Mouse (Mus musculus) C3H10T1/2 (cell line): Measurements from ENCODE around the gene Git1. TPM values are rescaled to one million over a fixed set of nuclear protein-coding genes. Genes with fewer than 3 reads are reported as not detected.

ENCODE experiments used
- polyA plus RNA-seq, 2 experiments: library from polyadenylated mRNA; unstranded; fragments of >200 nt; fragmentation: generic; extraction: Trizol; gene quantifications; one replicate each; pipeline ENCODE4 v1.2.1; 2012; ENCODE audit warnings: missing spikeins in 2 of 2

Gene Git1
- polyA plus RNA-seq: 10 to 100 TPM; 41.2 to 63.6 TPM

GRCm38 (mm10) chr11:77493512-77494343, at the start of gene Git1:
Gene Git1, plus strand, starts transcription at chr11:77493562.

GRCm38 (mm10) chr11:77462283-77463100, 30.9 kb upstream of the Git1 start, which contains the start of gene Coro6:
Gene Coro6, plus strand, starts transcription at chr11:77462411.

GRCm38 (mm10) chr11:77489591-77490235, 3.6 kb upstream of the Git1 start, which contains the start of gene Ankrd13b:
Gene Ankrd13b, minus strand, starts transcription at chr11:77489678.

GRCm38 (mm10) chr11:77514832-77515636, 21.7 kb downstream of the Git1 start, which contains the start of gene Abhd15:
Gene Abhd15, plus strand, starts transcription at chr11:77515121.

GRCm38 (mm10) chr11:77515637-77516552, 22.5 kb downstream of the Git1 start, which contains the start of gene Trp53i13:
Gene Trp53i13, minus strand, starts transcription at chr11:77515980.

GRCm38 (mm10) chr11:77519043-77519442, 25.7 kb downstream of the Git1 start, which contains the start of gene Gm10392:
Gene Gm10392, minus strand, starts transcription at chr11:77519198.

Other genes with a start within 250 kb of the Git1 start
- under 1 TPM; 0.02 to 0.04 TPM for gene Coro6, start 31.2 kb upstream of the Git1 start, polyA plus RNA-seq
- gene Ankrd13b, start 3.9 kb upstream of the Git1 start, polyA plus RNA-seq: 10 to 100 TPM; 33.6 to 49.8 TPM
- under 1 TPM; 0.12 to 0.44 TPM for gene Abhd15, start 21.6 kb downstream of the Git1 start, polyA plus RNA-seq
- 10 to 100 TPM; 21.6 to 43.4 TPM for gene Trp53i13, start 22.4 kb downstream of the Git1 start, polyA plus RNA-seq
- gene Gm10392, start 25.6 kb downstream of the Git1 start, polyA plus RNA-seq: under 1 TPM in 1 of 2 experiments, not detected in 1; 0.05 TPM
- 1 to 10 TPM in 1 of 2 experiments, under 1 TPM in 1; 0.32 to 2.7 TPM for gene Taok1, start 114.3 kb downstream of the Git1 start, polyA plus RNA-seq
- gene Nufip2, start 192.6 kb downstream of the Git1 start, polyA plus RNA-seq: 1 to 10 TPM in 1 of 2 experiments, under 1 TPM in 1; 0.84 to 3.9 TPM
- gene Cryba1, start 231.7 kb downstream of the Git1 start, polyA plus RNA-seq: not detected